Mouse (Mus musculus): Measurements from ENCODE around the gene Scn8a. TPM values are rescaled to one million over a fixed set of nuclear protein-coding genes. Genes with fewer than 3 reads are reported as not detected.
A peak's percentile ranks its signal among the peaks of the same experiment; 100 is the strongest.

Scn8a gene
- total RNA-seq, 2 experiments from 2014 or later = 0.48 to 0.76 TPM

- intact Hi-C loops (cut with DNase I) = no loop called here
- no peak for DNase-seq
Observed at GRCm38 (mm10) chr15:100952292-100952691, 82.6 kb downstream of the Scn8a start.

GRCm38 (mm10) chr15:100952854-100953253, 83.2 kb downstream of the Scn8a start:
- no peak for DNase-seq
- intact Hi-C loops (cut with DNase I) = no loop called here

GRCm38 (mm10) chr15:100953955-100954354, 84.3 kb downstream of the Scn8a start:
- no peak for DNase-seq
- intact Hi-C loops (cut with DNase I) = no loop called here

GRCm38 (mm10) chr15:100954751-100955150, 85.1 kb downstream of the Scn8a start:
- intact Hi-C loops (cut with DNase I) = no loop called here
- DNase-seq = no peak

- intact Hi-C loops (cut with DNase I) = no loop called here
- no peak for DNase-seq
Observed at GRCm38 (mm10) chr15:100960958-100961357, 91.3 kb downstream of the Scn8a start.

GRCm38 (mm10) chr15:100961561-100961960, 91.9 kb downstream of the Scn8a start:
- DNase-seq = no peak
- intact Hi-C loops (cut with DNase I) = no loop called here

- DNase-seq = no peak
- intact Hi-C loops (cut with DNase I) = no loop called here
Observed at GRCm38 (mm10) chr15:100971443-100971842, 101.8 kb downstream of the Scn8a start.

GRCm38 (mm10) chr15:100972795-100973194, 103.1 kb downstream of the Scn8a start:
- no peak for DNase-seq
- intact Hi-C loops (cut with DNase I) = no loop called here

- DNase-seq = peak in 1 of 2 experiments; percentile 3
- intact Hi-C loops (cut with DNase I) = no loop called here
Observed at GRCm38 (mm10) chr15:100974679-100975078, 105.0 kb downstream of the Scn8a start.

- peak; percentile 42 to 61 for DNase-seq
Observed at GRCm38 (mm10) chr15:100983427-100984153, 113.9 kb downstream of the Scn8a start.

GRCm38 (mm10) chr15:100984154-100984893, 114.7 kb downstream of the Scn8a start:
- intact Hi-C loops (cut with DNase I) = no loop called here
- no peak for DNase-seq

More at GRCm38 (mm10) chr15:100983427-100984153, 113.9 kb downstream of the Scn8a start:
- intact Hi-C loops (cut with DNase I) = no loop called here

GRCm38 (mm10) chr15:100986479-100986878, 116.8 kb downstream of the Scn8a start:
- intact Hi-C loops (cut with DNase I) = no loop called here
- DNase-seq = no peak

- no peak for DNase-seq
- intact Hi-C loops (cut with DNase I) = no loop called here
Observed at GRCm38 (mm10) chr15:100987031-100987430, 117.4 kb downstream of the Scn8a start.

GRCm38 (mm10) chr15:100990283-100990682, 120.6 kb downstream of the Scn8a start:
- intact Hi-C loops (cut with DNase I) = no loop called here
- no peak for DNase-seq

GRCm38 (mm10) chr15:100997090-100997489, 127.4 kb downstream of the Scn8a start:
- peak; percentile 23 to 52 for DNase-seq
- intact Hi-C loops (cut with DNase I) = loop anchor here (5.0 kb wide), 1 partner anchor 240 kb away; no protein-coding TSS in a partner anchor

GRCm38 (mm10) chr15:101001685-101002084, 132.0 kb downstream of the Scn8a start:
- DNase-seq = no peak
- intact Hi-C loops (cut with DNase I) = no loop called here

- DNase-seq = no peak
- intact Hi-C loops (cut with DNase I) = no loop called here
Observed at GRCm38 (mm10) chr15:101002466-101002865, 132.8 kb downstream of the Scn8a start.

- no peak for DNase-seq
- intact Hi-C loops (cut with DNase I) = no loop called here
Observed at GRCm38 (mm10) chr15:101004538-101004937, 134.9 kb downstream of the Scn8a start.

GRCm38 (mm10) chr15:101005717-101006116, 136.1 kb downstream of the Scn8a start:
- intact Hi-C loops (cut with DNase I) = no loop called here
- DNase-seq = no peak

GRCm38 (mm10) chr15:101006251-101007040, 136.8 kb downstream of the Scn8a start:
- DNase-seq = peak; percentile 30 to 54
- intact Hi-C loops (cut with DNase I) = no loop called here

GRCm38 (mm10) chr15:101007236-101007635, 137.6 kb downstream of the Scn8a start:
- no peak for DNase-seq
- intact Hi-C loops (cut with DNase I) = no loop called here

Measured in heart, postnatal 14 days (tissue).